Mouse (Mus musculus) natural killer cell, adult 2 months (primary cell): ENCODE measurements around the gene Mptx2.
A peak's percentile ranks its signal among the peaks of the same experiment; 100 is the strongest.
"Not testable (repeated sequence)": the region's sequence is repeated elsewhere in the genome, so short reads cannot be mapped to it uniquely, and the experiment has no call there.

Experiments
- DNase-seq, 2 experiments: peaks; one replicate each; pipeline ENCODE4 v3.0.0; 2022; ENCODE audit warnings: low spot score in 2 of 2

Mptx2 gene

DNA sequence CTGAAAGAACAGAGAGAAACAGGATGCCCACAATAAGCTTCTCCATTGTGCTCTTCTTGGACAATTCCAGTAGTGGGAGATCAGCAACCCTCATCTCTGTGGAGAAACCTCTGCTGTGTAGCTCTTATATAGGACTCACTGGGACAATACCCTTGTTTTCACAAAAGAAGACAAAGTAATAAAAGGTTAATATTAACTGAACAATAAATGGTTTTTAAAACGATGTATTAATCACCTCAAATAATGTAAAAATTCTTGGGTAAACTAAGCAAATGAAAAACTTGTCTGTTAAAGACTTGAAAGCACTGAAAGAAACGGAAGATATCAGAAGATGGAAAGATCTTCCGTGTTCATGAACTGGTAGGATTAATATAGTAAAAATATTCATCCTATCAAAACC lies at the start of gene Mptx2:
Mptx2 (minus strand) TSS at position 101 of the 400 bp plus-strand sequence.
- no peak for DNase-seq

DNA sequence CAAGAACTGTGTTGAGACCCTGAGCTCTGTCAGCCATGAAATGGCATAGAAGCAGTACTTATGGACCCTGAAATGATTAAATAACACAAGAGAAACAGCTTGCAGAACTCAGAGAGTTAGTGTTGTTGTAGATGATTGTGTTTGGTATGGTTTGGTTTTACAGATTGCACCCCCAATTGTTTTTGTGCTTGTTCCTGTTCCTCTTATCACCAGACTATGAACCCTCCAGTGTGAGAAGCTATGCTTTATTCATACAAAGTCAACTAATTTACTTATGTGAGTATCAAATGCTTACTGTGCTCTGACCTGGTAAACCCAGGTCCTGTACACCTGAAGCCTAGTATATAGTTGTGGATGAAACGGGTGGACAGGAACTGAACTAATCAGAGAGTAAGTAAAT lies 49.0 kb upstream of the Mptx2 start:
- DNase-seq, result no peak

DNA sequence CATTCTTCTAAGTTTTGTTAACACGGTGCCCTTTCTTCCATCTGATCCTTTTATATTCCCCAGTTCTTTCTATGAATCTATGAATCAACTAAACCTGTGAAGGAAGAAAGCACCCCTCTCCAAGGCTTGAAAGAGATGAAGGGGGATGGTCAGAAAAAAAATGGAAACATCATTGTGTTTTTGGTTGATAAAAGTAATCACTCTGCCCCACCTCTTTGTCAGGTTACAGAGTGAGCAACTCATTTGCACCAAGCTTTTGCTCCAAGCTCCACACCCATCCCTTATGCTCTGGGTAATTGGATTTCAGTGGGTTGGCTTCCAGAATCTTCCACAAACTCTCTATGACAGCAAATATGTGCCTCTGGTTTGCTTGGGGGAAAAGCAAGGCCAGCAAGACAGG lies 47.8 kb upstream of the Mptx2 start:
- no peak for DNase-seq

DNA sequence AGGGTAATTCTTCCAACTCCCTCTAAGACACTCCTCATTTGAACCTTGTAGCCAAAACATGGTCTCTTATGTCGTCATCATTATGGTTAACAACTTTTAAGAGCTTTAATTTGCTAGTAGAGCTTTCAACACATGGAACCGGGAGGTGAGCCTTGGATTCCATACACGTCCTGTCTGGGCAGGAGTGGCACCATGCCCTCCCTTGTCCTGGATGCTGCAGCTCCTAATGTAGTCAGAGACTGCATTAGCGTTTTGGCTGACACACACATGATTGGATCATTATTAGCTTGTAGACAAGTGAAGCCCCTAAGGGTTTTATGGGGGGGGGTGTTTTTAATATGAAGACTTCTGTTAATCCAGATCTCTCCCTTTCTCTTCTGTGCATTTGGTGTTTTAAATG lies 47.4 kb upstream of the Mptx2 start:
- DNase-seq, result no peak

DNA sequence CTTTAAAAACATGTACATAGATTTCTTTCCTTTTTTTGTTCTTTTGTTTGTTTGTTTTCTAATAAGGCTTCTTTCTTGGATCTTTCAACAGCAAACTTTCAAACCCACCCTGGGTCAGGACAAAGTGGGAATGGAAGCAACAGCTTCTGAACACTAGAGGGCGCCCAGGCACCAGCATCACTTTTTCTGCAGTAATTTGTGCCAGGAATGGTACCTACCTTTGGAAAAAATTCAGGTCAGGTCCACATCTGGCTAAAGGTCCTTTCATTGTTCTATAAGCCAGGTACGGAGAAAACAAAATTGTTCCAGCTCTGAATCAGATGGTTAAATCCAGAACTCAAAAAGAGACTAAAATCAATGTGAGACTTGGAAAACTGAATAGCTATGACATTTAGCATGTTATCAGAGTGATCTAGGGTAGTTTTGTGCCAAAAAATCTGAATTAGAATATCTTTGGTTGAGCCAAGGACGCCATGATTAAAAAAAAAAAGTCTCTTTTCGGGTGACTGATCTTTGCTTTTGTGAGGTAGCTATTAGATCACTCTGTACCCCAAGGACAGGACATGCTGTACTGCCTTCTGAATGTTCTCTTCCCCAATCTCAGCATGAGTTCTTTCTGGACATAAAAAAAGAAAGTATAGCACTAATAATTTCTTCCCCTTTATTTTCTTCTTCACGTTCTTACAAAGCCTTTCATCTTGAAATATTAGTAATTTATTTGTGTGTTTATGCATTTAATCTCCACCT lies 46.4 kb upstream of the Mptx2 start:
- DNase-seq, result peak in 1 of 2 experiments; percentile 9

DNA sequence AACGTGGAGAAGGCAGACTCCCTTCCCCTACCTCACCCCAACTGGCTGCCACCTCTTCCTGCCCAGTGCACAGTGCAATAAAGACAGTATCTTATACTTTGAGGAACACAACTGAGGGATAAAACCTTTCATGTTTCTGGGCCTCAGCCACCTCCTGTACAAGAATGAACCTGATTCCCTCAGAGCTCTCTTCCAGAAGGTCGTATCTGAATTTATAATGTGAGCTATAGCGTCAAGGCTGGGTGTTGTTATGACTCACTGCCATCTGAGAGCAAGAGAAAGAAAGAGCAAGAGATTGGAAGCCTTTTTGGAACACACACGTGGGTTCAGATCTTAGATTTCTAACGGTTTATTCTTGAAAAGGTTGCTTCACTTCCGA lies 44.7 kb upstream of the Mptx2 start:
- no peak for DNase-seq

DNA sequence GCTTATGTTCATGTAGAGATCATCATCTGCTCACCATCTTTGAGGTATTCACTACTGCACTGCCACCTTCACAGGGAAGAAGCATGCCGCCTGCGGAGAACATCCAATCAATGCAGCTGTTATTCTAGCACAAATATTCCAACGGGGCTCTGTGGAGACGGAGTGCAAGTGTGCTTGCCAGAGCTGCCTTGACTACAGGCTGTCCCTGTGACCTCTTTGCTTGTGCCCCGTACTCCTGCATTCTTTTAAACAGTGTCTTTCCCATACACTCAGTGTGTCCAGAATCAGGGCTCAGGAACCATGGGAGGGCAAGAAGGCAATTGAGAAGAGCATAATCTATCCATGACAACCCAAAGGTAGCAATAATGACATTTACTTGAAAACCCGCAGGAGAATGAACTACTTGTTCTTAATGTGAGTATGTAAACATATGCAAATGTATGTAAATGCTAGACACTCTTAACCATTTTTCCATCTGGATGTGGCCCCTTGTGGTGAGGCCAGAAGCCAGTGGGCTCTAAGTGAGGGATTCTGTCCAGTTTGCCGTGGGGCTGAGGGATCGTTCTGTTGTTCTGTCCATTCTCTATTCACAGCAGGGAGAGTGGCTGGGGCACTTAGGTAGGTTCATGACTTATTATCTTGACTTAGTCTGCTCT lies 44.1 kb upstream of the Mptx2 start:
- no peak for DNase-seq

DNA sequence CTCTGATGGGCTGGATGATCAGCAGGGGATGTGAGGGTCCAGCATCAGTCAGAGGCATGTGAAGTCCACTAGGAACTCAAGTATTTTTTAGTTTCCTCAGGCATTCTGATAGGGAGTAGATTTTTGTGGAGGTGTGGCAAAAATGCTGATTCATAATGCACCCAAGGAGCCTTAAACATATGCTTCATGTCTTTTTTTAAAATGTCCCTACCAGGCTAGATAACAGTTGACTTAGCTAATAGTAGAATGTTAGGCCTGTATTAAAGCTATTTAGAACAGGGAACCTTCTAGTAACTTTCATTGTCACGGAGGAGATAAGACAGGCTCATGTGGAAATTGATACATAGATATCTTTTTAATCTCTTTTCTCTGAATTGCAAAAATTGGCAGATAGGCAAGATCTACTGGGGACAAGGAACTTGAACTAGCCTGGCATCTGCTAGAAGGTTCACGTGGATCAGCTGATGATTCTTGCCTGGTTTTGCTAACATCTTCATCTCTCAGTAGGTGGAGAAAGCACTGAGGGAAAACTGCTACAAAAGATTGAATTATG lies 40.4 kb upstream of the Mptx2 start:
- no peak for DNase-seq

DNA sequence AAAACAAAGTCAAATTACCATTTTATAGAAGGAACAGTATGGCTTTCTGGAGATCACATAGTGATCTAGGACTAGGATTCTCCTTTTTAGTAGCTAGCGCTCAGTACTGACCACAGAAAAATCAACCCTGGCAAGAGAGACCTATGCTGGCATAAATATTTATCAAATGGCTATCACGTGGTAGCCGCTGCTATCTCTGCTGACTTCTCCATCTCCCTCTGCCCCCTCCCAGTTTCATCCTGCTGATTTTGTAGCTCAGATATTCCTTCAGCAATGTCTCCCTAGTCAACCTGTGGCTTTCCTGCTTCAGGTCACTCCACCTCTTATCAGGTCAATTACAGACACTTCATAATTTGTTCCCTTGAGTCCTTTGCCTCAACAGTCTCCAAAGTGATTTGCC lies 38.1 kb upstream of the Mptx2 start:
- DNase-seq, result no peak

DNA sequence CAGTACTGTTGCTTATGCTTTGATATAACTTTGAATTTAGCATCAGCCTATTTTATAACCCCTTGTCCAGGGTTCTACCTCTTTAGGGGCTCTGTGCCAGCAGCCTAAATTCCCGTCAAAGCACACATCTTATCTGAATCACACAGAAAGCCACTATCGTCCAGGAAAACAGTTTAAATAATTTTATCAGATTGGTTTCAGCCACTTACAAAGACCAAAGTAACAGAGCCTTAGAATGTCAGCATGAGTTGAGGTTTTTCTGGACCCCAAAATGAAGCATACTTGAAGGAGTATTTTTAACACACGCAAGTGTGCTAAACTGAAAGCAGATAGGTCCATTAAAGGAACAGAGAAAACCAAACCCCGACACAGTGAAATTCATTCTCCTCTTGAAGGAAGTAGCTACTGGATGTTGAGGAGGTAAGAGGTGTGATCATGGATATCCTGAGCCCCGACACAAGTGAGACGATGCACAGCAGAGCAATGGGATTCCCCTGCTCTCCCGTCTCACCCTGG lies 36.0 kb upstream of the Mptx2 start:
- DNase-seq, result not testable (repeated sequence)

DNA sequence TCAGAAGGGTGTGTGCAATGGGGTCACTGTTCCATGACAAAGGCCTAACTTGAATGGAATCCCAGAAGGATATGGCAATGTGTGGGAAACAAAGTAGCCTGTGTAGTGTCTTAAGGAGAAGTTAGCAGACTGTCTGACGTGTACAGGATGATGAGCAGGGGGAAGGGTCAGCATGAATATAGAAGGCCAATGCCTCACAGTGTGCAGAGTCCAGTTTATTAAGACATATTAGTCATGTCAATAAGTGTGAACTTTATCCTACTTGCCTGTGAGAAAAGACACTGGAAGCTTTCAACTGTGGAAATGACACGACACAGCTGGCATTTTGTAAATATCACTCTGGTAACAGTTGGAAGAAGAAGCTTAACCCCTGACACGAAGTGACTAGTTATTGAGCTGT lies 25.2 kb upstream of the Mptx2 start:
- DNase-seq, result not testable (repeated sequence)

DNA sequence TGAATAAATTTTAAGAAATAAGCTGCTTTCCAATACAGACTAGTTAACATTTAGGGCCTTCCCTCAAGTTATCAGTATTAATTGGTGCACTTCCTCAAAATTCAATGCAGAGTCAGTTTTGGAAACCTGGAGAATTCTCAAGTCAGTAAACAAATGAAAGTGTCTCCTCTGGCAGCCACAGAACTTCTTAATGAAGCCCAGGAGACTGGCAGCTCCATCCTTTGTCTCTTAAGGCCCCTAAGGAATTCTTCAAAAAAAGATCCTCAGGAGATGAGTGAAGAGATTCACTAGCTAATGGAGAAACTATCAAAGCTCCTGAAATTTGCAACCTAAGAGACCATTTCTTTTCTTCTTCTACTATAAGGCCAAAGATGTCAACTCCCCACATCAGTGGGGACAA lies 11.9 kb downstream of the Mptx2 start, which contains the start of gene Olfr418:
Olfr418 (plus strand) TSS at position 301 of the 400 bp plus-strand sequence.
- DNase-seq, result no peak

DNA sequence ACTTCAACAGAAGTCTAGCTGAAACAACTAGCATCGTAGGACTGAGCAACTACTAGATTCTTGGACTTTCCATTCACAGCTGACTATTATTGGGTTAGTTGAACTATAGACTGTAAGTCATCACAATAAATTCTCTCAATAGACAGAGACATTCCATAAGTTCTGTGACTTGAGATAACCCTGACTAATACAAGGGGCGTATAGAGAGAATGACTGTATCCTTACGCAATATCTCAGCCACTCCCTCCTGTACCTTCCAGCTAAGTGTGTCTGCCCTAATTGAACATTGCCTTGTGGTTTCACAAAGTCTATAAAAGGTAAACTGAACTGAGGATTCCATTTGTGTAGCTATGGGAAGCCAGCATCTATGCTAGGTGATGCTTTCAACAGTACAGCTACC lies 27.7 kb downstream of the Mptx2 start:
- DNase-seq, result no peak

DNA sequence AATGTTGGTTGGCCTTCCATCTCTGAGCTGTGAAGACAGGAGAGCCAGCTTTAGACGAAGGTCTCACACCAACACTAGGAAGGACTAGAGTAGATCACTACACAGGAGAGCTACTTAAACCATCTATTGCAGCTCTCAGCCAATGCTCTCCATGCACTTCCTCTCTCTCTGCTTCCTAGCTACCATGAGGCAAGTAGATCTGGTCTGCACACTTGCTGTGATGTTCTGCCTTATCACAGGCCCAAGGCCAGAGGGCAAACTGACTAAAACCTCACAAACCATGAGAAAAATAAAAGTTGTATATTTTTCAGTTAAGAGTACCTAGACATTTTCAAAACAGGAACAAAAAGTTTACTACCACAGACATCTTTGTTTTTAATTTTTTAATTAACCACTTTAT lies 40.6 kb downstream of the Mptx2 start:
- DNase-seq, result not testable (repeated sequence)

DNA sequence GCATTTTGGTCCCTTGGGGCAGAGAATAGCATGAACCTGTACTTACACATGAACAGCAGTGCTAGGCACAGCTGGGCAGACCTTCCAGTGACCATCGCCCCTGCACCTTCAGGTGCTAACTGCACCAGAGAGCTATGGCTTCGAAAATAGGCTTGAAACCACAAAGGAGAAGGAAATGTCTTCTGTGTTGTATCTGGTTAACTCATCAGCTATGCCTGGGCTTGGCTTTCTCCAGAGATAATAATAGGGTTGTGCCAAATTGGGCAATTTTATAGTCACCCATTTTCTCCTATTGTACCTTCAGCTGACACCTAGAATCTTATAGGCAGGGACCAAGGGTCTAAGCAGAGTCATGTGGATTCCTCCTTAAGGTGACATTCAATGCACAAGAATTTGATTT lies 50.5 kb downstream of the Mptx2 start, which contains the start of gene Fcer1a:
Fcer1a (minus strand) TSS at position 134 of the 400 bp plus-strand sequence.
- no peak for DNase-seq
